Mouse (Mus musculus) neural tube, embryonic 11.5 days (tissue): Measurements from ENCODE around the gene Fut11. TPM values are rescaled to one million over a fixed set of nuclear protein-coding genes. Genes with fewer than 3 reads are reported as not detected.
"Not testable (repeated sequence)": the region's sequence is repeated elsewhere in the genome, so short reads cannot be mapped to it uniquely, and the experiment has no call there.

Experiments used
- ATAC-seq: fragments of 200-750 bp; cut with Nextera tagmentation; 2 replicates; pipeline ENCODE4 v1.8.0; 2017; ENCODE audit warnings: moderate number of reproducible peaks, mild to moderate bottlenecking, moderate TSS enrichment, moderate library complexity; ENCODE audit not compliant: insufficient read depth, low FRiP score, low TSS enrichment
- DNase-seq: peaks from one replicate; pipeline ENCODE4 v3.0.0-alpha.2; 2015; ENCODE audit warnings: low spot score
- H3K27ac ChIP-seq: fragments of 300-500 bp; sonication (generic); 2 replicates; pipeline ENCODE4 v1.5.1; 2014; ENCODE audit warnings: low read depth, mild to moderate bottlenecking, low read length
- H3K27me3 ChIP-seq: fragments of 300-500 bp; sonication (generic); 2 replicates; pipeline ENCODE4 v1.6.1; 2014; ENCODE audit warnings: mild to moderate bottlenecking, low read length, mixed read lengths; ENCODE audit not compliant: control insufficient read depth, insufficient read depth
- H3K36me3 ChIP-seq: fragments of 300-500 bp; sonication (generic); 2 replicates; pipeline ENCODE4 v1.6.1; 2014; ENCODE audit warnings: mild to moderate bottlenecking, low read length, moderate library complexity, mixed read lengths; ENCODE audit not compliant: control insufficient read depth, insufficient read depth
- H3K4me1 ChIP-seq: fragments of 300-500 bp; sonication (generic); 2 replicates; pipeline ENCODE4 v1.6.1; 2014; ENCODE audit warnings: low read length, mixed read lengths; ENCODE audit not compliant: control insufficient read depth, insufficient read depth
- H3K4me2 ChIP-seq: fragments of 300-500 bp; sonication (generic); 2 replicates; pipeline ENCODE4 v1.6.1; 2014; ENCODE audit warnings: low read depth, mild to moderate bottlenecking, moderate library complexity
- H3K4me3 ChIP-seq: fragments of 300-500 bp; sonication (generic); 2 replicates; pipeline ENCODE4 v1.5.1; 2014; ENCODE audit warnings: low read depth, low read length
- H3K9ac ChIP-seq: fragments of 300-500 bp; sonication (generic); 2 replicates; pipeline ENCODE4 v1.6.1; 2014; ENCODE audit warnings: mild to moderate bottlenecking, low read length
- H3K9me3 ChIP-seq: fragments of 300-500 bp; sonication (generic); 2 replicates; pipeline ENCODE4 v1.6.1; 2016; ENCODE audit warnings: low read length; ENCODE audit not compliant: control insufficient read depth
- WGBS: fragments of 180-500 bp; shearing (Covaris S2); extraction: QIAGEN DNeasy Blood & Tissue Kit; methylation state at CpG from one replicate; pipeline ENCODE4 v1.1.7; 2014; 5-methylcytosine and 5-hydroxymethylcytosine counted together
- polyA plus RNA-seq: library from polyadenylated mRNA; unstranded; fragments of >200 nt; fragmentation: Nextera tagmentation; extraction: Ambion mirVana; gene quantifications from 2 replicates; pipeline ENCODE4 v1.2.1, GENCODE M21; 2014

Gene Fut11
- polyA plus RNA-seq, 1 experiment from 2014 or later: 22.6 TPM

- Histone ChIP-seq H3K4me2 (peak overlapping the region; percentile 52), H3K27me3 (no peaks in the 10 kb centered on the region), H3K4me1 (peaks cover 4% of the 10 kb centered on the region; the same call in 1 of the 2 replicates), H3K9me3 (no peaks in the 10 kb centered on the region), H3K27ac (no peak overlapping the region), H3K9ac (no peak overlapping the region), H3K36me3 (no peaks in the 10 kb centered on the region), H3K4me3 (0 out of 2 replicates have a peak overlapping the region, but pooled peaks have one; percentile 73)
- WGBS: 83% methylated on average over 8 of the region's 8 CpGs
- no peak for DNase-seq
- ATAC-seq: no peak
These were observed 6.8 kb downstream of the Fut11 start for GRCm38 (mm10) chr14:20701554-20701953.

DNA sequence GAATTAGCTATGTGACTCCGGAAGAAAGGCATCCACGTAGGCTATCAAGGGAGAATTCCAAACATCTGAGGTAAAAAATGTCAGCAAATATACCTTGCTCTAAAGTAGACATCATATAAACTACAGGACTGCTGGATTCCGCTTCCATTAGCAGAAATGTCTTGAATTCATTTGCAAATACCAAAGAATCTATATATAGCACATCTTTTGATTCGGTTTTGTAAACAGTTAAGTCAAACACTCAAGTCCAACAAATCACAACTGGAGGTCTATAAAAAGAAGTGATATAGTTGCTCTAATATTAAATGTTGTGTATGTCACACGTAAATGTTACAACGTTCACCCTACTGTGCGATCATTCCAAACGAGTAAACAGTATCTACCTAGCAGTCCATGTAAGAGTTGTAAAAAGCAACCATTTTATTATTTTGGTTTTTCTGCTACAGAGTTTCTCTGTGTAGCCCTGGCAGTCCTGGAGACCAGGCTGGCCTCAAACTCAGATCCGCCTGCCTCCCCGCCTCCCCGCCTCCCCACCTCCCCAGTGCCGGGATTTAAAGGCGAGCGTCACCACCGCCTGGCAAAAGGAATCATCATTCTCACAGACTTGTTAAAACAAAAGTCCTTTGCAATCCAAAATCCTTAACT is 7.5 kb downstream of the Fut11 start:
- 16% methylated on average over 15 of the region's 15 CpGs for WGBS
- DNase-seq (no peak), ATAC-seq (peak; percentile 18)
- Histone ChIP-seq H3K27me3 (no peaks in the 10 kb centered on the region), H3K27ac (peak overlapping the region; percentile 78), H3K4me1 (no peaks in the 10 kb centered on the region; the same call in 1 of the 2 replicates), H3K4me3 (peak overlapping the region; percentile 73), H3K9ac (peak overlapping the region; percentile 83), H3K36me3 (no peaks in the 10 kb centered on the region), H3K9me3 (no peaks in the 10 kb centered on the region), H3K4me2 (peak overlapping the region; percentile 52)

GRCm38 (mm10) chr14:20702741-20703381 is 8.1 kb downstream of the Fut11 start, which contains the start of gene Chchd1:
Gene Chchd1 (plus strand): TSS chr14:20703006.
- H3K4me2 ChIP-seq: peak within 1 kb of the TSS; percentile 52
- H3K36me3 ChIP-seq: no peaks in the 10 kb centered on the region
- no peaks in the 10 kb centered on the region for H3K27me3 ChIP-seq
- WGBS: under 1% methylated on average over 61 of the region's 61 CpGs
- DNase-seq (peak; percentile 91), ATAC-seq (peak; percentile 53)
- H3K9ac ChIP-seq: peak within 1 kb of the TSS; percentile 83
- H3K4me3 ChIP-seq: peak within 1 kb of the TSS; percentile 73
- H3K4me1 ChIP-seq: no peaks in the 10 kb centered on the region; the same call in 1 of the 2 replicates
- no peaks in the 10 kb centered on the region for H3K9me3 ChIP-seq
- H3K27ac ChIP-seq: peak within 1 kb of the TSS; percentile 78

DNA sequence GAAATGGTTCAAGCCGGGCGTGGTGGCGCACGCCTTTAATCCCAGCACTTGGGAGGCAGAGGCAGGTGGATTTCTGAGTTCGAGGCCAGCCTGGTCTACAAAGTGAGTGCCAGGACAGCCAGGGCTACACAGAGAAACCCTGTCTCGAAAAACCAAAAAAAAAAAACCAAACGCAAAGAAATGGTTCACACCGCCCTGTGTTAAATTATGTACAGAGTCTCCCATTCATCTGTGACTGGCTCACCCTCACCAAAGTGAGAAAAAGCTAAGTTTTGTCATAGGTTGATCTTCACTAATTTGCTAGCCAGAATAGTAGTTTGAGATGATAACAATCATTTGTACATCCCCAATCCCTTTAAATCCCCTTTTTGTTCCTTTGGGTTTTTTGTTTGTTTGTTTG is 8.7 kb downstream of the Fut11 start:
- not testable (repeated sequence) for H3K4me1 ChIP-seq, H3K27me3 ChIP-seq, H3K9me3 ChIP-seq, ATAC-seq, H3K36me3 ChIP-seq, DNase-seq
- Histone ChIP-seq H3K9ac (peak overlapping the region; percentile 83), H3K4me3 (peak overlapping the region; percentile 73), H3K4me2 (peak overlapping the region; percentile 52), H3K27ac (peak overlapping the region; percentile 78; the same call in 1 of the 2 replicates)
- WGBS: 7% methylated on average over 8 of the region's 8 CpGs

GRCm38 (mm10) chr14:20707201-20708190 is 12.7 kb downstream of the Fut11 start, which contains the start of gene Zswim8:
Gene Zswim8 (plus strand): TSS chr14:20707552.
- Histone ChIP-seq H3K9me3 (no peaks in the 10 kb centered on the region), H3K27ac (peak within 1 kb of the TSS; percentile 68), H3K4me3 (peak within 1 kb of the TSS; percentile 90), H3K36me3 (peaks cover 5% of the 10 kb centered on the region), H3K4me2 (peak within 1 kb of the TSS; percentile 44), H3K27me3 (no peaks in the 10 kb centered on the region), H3K4me1 (peaks cover 10% of the 10 kb centered on the region), H3K9ac (peak within 1 kb of the TSS; percentile 89)
- DNase-seq (peak; percentile 92), ATAC-seq (peak; percentile 91)
- WGBS: under 1% methylated on average over 58 of the region's 80 CpGs

DNA sequence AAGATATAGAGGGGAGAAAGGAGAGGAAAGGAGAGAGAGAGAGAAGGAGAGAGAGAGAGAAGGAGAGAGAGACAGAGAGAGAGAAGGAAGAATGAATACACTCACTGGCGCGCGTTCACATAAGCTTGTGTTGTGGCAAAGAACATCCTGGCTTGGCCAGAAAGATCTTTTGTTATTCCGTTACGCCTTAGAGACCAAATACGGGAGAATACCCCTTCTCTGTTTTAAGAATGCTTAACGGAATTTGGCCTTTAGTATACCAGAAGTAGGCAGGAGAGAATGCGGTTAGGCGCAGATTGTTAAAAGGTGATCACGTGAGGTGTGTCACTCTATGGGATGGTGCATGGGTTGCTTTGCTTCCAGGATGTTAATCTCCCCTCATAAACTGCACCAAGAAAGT is 13.5 kb downstream of the Fut11 start:
- H3K9me3 ChIP-seq: no peaks in the 10 kb centered on the region
- peaks cover 10% of the 10 kb centered on the region for H3K4me1 ChIP-seq
- peak overlapping the region; percentile 89 for H3K9ac ChIP-seq
- peaks cover 8% of the 10 kb centered on the region for H3K36me3 ChIP-seq
- ATAC-seq (no peak), DNase-seq (no peak)
- peak overlapping the region; percentile 90 for H3K4me3 ChIP-seq
- peak overlapping the region; percentile 44 for H3K4me2 ChIP-seq
- no peak overlapping the region for H3K27ac ChIP-seq
- WGBS: 15% methylated on average over 10 of the region's 10 CpGs
- no peaks in the 10 kb centered on the region for H3K27me3 ChIP-seq

DNA sequence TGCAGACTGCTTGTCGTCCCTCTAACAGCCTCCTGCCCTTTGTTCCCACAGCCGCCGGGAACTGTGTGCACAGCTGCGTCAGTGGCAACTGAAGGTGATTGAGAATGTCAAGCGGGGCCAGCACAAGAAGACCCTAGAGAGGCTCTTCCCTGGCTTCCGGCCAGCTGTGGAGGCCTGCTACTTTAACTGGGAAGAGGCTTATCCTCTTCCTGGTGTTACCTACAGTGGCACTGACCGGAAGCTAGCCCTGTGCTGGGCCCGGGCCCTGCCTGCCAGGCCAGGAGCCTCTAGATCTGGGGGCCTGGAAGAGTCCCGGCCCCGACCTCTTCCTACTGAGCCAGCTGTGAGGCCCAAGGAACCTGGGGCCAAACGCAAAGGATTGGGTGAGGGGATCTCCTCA is 19.1 kb downstream of the Fut11 start:
- ATAC-seq: no peak
- WGBS: 85% methylated on average over 11 of the region's 11 CpGs
- peaks cover 5% of the 10 kb centered on the region for H3K4me1 ChIP-seq
- H3K4me3 ChIP-seq: no peak overlapping the region
- no peaks in the 10 kb centered on the region for H3K27me3 ChIP-seq
- DNase-seq: no peak
- H3K9ac ChIP-seq: no peak overlapping the region
- no peaks in the 10 kb centered on the region for H3K9me3 ChIP-seq
- H3K4me2 ChIP-seq: no peak overlapping the region
- no peak overlapping the region for H3K27ac ChIP-seq
- peaks cover 28% of the 10 kb centered on the region for H3K36me3 ChIP-seq

GRCm38 (mm10) chr14:20718443-20718842 is 23.7 kb downstream of the Fut11 start:
- no peaks in the 10 kb centered on the region for H3K27me3 ChIP-seq
- DNase-seq (no peak), ATAC-seq (no peak)
- no peaks in the 10 kb centered on the region for H3K9me3 ChIP-seq
- H3K27ac ChIP-seq: no peak overlapping the region
- no peak overlapping the region for H3K4me3 ChIP-seq
- no peaks in the 10 kb centered on the region for H3K4me1 ChIP-seq
- peaks cover 36% of the 10 kb centered on the region for H3K36me3 ChIP-seq
- no peak overlapping the region; the same call in 1 of the 2 replicates for H3K9ac ChIP-seq
- WGBS: 91% methylated on average over 10 of the region's 10 CpGs
- no peak overlapping the region for H3K4me2 ChIP-seq
